Mouse (Mus musculus): ENCODE data around the gene Pnpla1. TPM values are rescaled to one million over a fixed set of nuclear protein-coding genes. Genes with fewer than 3 reads are reported as not detected.

The Pnpla1 gene
- polyA plus RNA-seq, 1 experiment from 2014 or later = not detected

DNA sequence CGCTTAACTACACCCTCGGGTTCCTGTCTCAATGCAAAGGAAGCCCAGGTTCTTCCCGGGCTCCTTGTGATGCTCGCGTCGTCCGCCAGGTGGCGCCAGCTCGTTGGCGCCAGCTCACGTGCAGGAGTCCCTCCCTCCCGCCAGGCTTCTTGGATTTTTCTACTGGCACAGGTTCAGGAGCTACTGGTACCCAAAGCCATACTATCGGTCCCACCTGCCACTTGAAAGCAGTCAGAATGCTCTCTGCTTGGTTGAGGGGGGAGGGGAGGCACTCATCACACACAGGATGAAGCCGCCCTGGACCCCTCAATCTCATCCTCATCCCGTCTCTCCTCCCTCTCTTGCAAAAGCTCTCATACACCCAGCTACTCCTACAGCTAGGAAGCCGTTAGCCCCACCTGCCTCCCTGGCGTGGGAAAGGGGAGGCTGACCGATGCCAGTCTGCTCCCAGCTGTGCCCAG is 21.8 kb downstream of the Pnpla1 start:
- 7% methylated on average over 18 of the region's 18 CpGs for WGBS

DNA sequence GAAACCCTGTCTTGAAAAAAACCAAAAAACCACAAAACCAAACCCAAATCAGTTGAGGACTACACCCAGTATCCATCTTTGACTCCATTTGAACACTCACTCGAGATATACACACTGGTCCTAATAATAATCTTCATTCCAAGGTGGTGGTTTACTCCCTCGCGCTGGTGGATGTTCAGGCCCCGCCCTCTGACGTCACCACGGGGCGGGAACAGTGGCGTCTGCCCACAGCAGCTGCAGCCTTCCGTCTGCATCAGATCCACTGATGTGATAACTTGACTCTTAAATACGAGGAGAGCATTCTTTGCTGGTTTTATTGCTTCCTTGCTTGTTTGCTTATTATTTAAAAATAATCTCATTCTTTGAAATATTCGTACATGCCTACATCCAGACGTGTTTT is 24.1 kb downstream of the Pnpla1 start:
- DNase-seq (ENCODE audit: low spot score) (peak; percentile 72), ATAC-seq (replicated peaks; ENCODE audit: low FRiP score, low read depth) (no peak)
- WGBS = 3% methylated on average over 12 of the region's 12 CpGs
- no peaks in the 10 kb centered on the region for H3K36me3 ChIP-seq (ENCODE audit: insufficient read depth, low read length)
- H3K9ac ChIP-seq (ENCODE audit: low read depth, low read length) = no peak overlapping the region
- TF ChIP-seq CTCF (IDR thresholded peaks at IDR 0.05; ENCODE audit: low read depth) = no peak
- no peaks in the 10 kb centered on the region for H3K27me3 ChIP-seq (ENCODE audit: insufficient read depth, low read length)
- H3K27ac ChIP-seq = no peak overlapping the region
- H3K9me3 ChIP-seq (replicated peaks; ENCODE audit: low read length) = no peaks in the 10 kb centered on the region
- no peak overlapping the region for H3K4me3 ChIP-seq (replicated peaks; ENCODE audit: low read depth, low read length)
- no peaks in the 10 kb centered on the region for H3K4me1 ChIP-seq (replicated peaks; ENCODE audit: insufficient read depth, low read length)
- no peak overlapping the region for H3K4me2 ChIP-seq (ENCODE audit: low read length)

More for the DNA sequence above, 21.8 kb downstream of the Pnpla1 start:
- Histone ChIP-seq H3K9me3 (replicated peaks; ENCODE audit: low read length) (no peaks in the 10 kb centered on the region), H3K27ac (no peak overlapping the region), H3K4me1 (replicated peaks; ENCODE audit: insufficient read depth, low read length) (no peaks in the 10 kb centered on the region), H3K27me3 (ENCODE audit: insufficient read depth, low read length) (no peaks in the 10 kb centered on the region), H3K4me3 (replicated peaks; ENCODE audit: low read depth, low read length) (no peak overlapping the region), H3K9ac (ENCODE audit: low read depth, low read length) (no peak overlapping the region), H3K36me3 (ENCODE audit: insufficient read depth, low read length) (no peaks in the 10 kb centered on the region), H3K4me2 (ENCODE audit: low read length) (peak overlapping the region; percentile 26; the same call in 1 of the 2 replicates)
- TF ChIP-seq CTCF (IDR thresholded peaks at IDR 0.05; ENCODE audit: low read depth) = peak; percentile 93
- ATAC-seq (replicated peaks; ENCODE audit: low FRiP score, low read depth) (no peak), DNase-seq (ENCODE audit: low spot score) (peak; percentile 81)

DNA sequence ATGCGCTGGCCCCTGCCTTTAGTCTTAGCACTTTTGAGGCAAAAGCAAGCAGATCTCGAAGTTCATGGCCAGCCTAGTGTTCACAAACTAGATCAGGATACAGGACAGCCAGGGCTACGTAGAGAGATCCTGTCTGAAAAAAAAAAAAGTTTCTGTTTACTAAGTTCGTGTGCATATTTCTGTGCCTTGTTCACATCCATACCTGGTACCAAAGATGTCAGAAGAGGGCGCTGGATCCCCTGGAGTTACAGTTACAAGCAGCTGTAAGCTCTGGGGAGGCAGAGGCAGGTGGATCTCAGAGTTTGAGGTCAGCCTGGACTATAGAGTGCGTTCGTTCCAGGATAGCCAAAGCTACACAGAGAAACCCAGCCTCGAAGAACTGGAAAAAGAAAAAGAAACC is 24.6 kb downstream of the Pnpla1 start:
- H3K4me2 ChIP-seq (ENCODE audit: low read length) = no peak overlapping the region
- H3K4me1 ChIP-seq (replicated peaks; ENCODE audit: insufficient read depth, low read length) = no peaks in the 10 kb centered on the region
- 59% methylated on average over 8 of the region's 8 CpGs for WGBS
- DNase-seq (ENCODE audit: low spot score) (no peak), ATAC-seq (replicated peaks; ENCODE audit: low FRiP score, low read depth) (no peak)
- peak; percentile 24; the same call in 1 of the 2 replicates for TF ChIP-seq CTCF (IDR thresholded peaks at IDR 0.05; ENCODE audit: low read depth)
- no peaks in the 10 kb centered on the region for H3K27me3 ChIP-seq (ENCODE audit: insufficient read depth, low read length)
- H3K36me3 ChIP-seq (ENCODE audit: insufficient read depth, low read length) = no peaks in the 10 kb centered on the region
- H3K9me3 ChIP-seq (replicated peaks; ENCODE audit: low read length) = no peaks in the 10 kb centered on the region
- no peak overlapping the region for H3K4me3 ChIP-seq (replicated peaks; ENCODE audit: low read depth, low read length)
- H3K27ac ChIP-seq = no peak overlapping the region
- H3K9ac ChIP-seq (ENCODE audit: low read depth, low read length) = no peak overlapping the region

DNA sequence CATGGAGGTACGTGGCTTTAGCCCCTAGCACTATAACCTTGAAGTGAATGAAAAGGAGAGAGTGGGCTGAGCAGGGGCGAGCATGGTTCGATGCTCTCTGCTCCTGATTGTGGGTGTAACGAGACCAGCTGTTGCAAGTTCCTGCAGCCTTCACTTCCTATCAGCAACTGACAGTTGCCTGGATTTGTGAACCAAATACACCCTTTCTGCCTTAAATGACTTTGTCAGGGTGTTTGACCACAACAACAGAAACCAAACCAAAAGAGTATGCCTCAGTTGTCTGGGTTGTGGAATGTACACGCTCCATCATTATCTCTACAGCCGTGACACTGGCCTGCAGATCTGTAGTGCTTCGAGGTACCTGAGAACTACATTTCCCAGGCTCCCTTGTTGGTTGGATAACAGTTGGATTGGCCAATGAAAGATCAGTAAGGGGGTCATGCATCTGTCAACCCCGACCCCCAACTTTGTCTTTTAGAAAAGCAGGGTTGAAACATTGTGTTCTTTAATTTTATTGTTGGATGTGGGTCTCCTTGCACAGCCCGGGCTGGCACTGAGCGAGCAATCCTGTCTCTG is 25.8 kb downstream of the Pnpla1 start:
- no peak for DNase-seq (ENCODE audit: low spot score)
- Histone ChIP-seq H3K36me3 (ENCODE audit: insufficient read depth, low read length) (no peaks in the 10 kb centered on the region), H3K9me3 (replicated peaks; ENCODE audit: low read length) (no peaks in the 10 kb centered on the region), H3K4me1 (replicated peaks; ENCODE audit: insufficient read depth, low read length) (no peaks in the 10 kb centered on the region), H3K9ac (ENCODE audit: low read depth, low read length) (no peak overlapping the region), H3K4me3 (replicated peaks; ENCODE audit: low read depth, low read length) (no peak overlapping the region), H3K27me3 (ENCODE audit: insufficient read depth, low read length) (no peaks in the 10 kb centered on the region), H3K27ac (no peak overlapping the region), H3K4me2 (ENCODE audit: low read length) (no peak overlapping the region)
- WGBS = 68% methylated on average over 10 of the region's 10 CpGs
- no peak for TF ChIP-seq CTCF (IDR thresholded peaks at IDR 0.05; ENCODE audit: low read depth)
- no peak for ATAC-seq (replicated peaks; ENCODE audit: low FRiP score, low read depth)

DNA sequence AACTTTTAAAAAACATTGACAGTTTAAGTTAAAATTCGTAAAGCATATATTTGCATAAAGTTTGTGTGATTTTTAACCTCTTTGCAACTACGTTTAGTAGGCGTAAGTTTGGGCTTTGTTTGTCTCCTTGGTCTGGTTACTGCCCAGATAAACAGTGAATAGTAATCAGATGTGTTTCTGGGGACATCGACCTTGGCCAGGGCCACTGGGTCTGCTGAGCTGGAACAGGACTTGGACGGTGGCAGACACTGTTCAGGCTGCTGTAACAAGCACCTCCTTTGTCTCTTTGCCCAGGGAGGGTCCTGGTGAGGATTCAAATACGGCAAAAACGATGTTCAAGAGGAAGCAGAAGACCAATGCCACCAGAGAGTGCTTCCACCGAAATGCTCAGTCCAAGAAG is 27.0 kb downstream of the Pnpla1 start:
- WGBS = 83% methylated on average over 8 of the region's 8 CpGs
- DNase-seq (ENCODE audit: low spot score) = no peak
- no peaks in the 10 kb centered on the region for H3K9me3 ChIP-seq (replicated peaks; ENCODE audit: low read length)
- H3K27ac ChIP-seq = no peak overlapping the region
- no peaks in the 10 kb centered on the region for H3K36me3 ChIP-seq (ENCODE audit: insufficient read depth, low read length)
- H3K4me2 ChIP-seq (ENCODE audit: low read length) = no peak overlapping the region
- H3K4me3 ChIP-seq (replicated peaks; ENCODE audit: low read depth, low read length) = no peak overlapping the region
- H3K27me3 ChIP-seq (ENCODE audit: insufficient read depth, low read length) = no peaks in the 10 kb centered on the region
- ATAC-seq (replicated peaks; ENCODE audit: low FRiP score, low read depth) = no peak
- TF ChIP-seq CTCF (IDR thresholded peaks at IDR 0.05; ENCODE audit: low read depth) = no peak
- H3K9ac ChIP-seq (ENCODE audit: low read depth, low read length) = no peak overlapping the region
- no peaks in the 10 kb centered on the region for H3K4me1 ChIP-seq (replicated peaks; ENCODE audit: insufficient read depth, low read length)

DNA sequence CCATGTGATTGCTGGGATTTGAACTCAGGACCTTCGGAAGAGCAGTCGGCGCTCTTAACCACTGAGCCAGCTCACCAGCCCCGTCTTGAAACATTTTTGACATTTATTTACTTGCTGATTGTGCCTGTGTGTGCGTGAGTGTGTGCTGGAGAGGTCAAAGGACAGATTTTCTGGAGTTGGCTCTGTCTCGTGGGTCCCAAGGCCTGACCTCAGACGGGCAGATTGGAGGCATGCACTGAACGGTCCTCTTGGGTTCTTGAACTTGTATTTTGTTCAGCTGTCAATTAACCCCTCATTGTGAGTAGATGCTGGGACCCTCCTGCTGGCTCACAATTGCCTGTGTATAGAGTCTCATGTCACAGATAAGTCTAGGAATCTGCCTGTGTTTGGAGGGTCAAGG is 28.1 kb downstream of the Pnpla1 start:
- Histone ChIP-seq H3K27ac (no peak overlapping the region), H3K9ac (ENCODE audit: low read depth, low read length) (no peak overlapping the region), H3K27me3 (ENCODE audit: insufficient read depth, low read length) (no peaks in the 10 kb centered on the region), H3K4me1 (replicated peaks; ENCODE audit: insufficient read depth, low read length) (no peaks in the 10 kb centered on the region), H3K9me3 (replicated peaks; ENCODE audit: low read length) (no peaks in the 10 kb centered on the region), H3K4me2 (ENCODE audit: low read length) (no peak overlapping the region), H3K36me3 (ENCODE audit: insufficient read depth, low read length) (no peaks in the 10 kb centered on the region), H3K4me3 (replicated peaks; ENCODE audit: low read depth, low read length) (no peak overlapping the region)
- DNase-seq (ENCODE audit: low spot score) = no peak
- 74% methylated on average over 8 of the region's 8 CpGs for WGBS
- ATAC-seq (replicated peaks; ENCODE audit: low FRiP score, low read depth) = no peak
- TF ChIP-seq CTCF (IDR thresholded peaks at IDR 0.05; ENCODE audit: low read depth) = no peak
